Mouse (Mus musculus) limb, embryonic 14.5 days (tissue): Measurements from ENCODE around the gene Rsad2. TPM values are rescaled to one million over a fixed set of nuclear protein-coding genes. Genes with fewer than 3 reads are reported as not detected.
A peak's percentile ranks its signal among the peaks of the same experiment; 100 is the strongest.

Experiments
- ATAC-seq: fragments of 200-750 bp; cut with Nextera tagmentation; 2 replicates; pipeline ENCODE4 v1.8.0; 2017; ENCODE audit warnings: low read depth, moderate number of reproducible peaks, moderate TSS enrichment; ENCODE audit not compliant: low FRiP score
- DNase-seq: peaks from one replicate; pipeline ENCODE4 v3.0.0-alpha.2; 2015; ENCODE audit warnings: low spot score
- H3K27ac ChIP-seq: fragments of 300-500 bp; sonication (generic); replicated peaks from 2 replicates; pipeline ENCODE4 v1.5.1; 2014; ENCODE audit warnings: low read depth, mild to moderate bottlenecking, low read length, moderate library complexity, mixed read lengths
- H3K27me3 ChIP-seq: fragments of 300-500 bp; sonication (generic); 2 replicates; pipeline ENCODE4 v1.6.1; 2014; ENCODE audit warnings: low read length, mixed read lengths; ENCODE audit not compliant: control insufficient read depth, insufficient read depth
- H3K36me3 ChIP-seq: fragments of 300-500 bp; sonication (generic); 2 replicates; pipeline ENCODE4 v1.6.1; 2014; ENCODE audit warnings: mild to moderate bottlenecking, low read length, moderate library complexity, mixed read lengths; ENCODE audit not compliant: control insufficient read depth, insufficient read depth
- H3K4me1 ChIP-seq: fragments of 300-500 bp; sonication (generic); 2 replicates; pipeline ENCODE4 v1.6.1; 2014; ENCODE audit warnings: antibody characterized with exemption, low read length, mixed read lengths; ENCODE audit not compliant: control insufficient read depth, insufficient read depth
- H3K4me2 ChIP-seq: fragments of 300-500 bp; sonication (generic); replicated peaks from 2 replicates; pipeline ENCODE4 v1.6.1; 2014; ENCODE audit warnings: low read depth, mild to moderate bottlenecking, low read length, moderate library complexity; ENCODE audit not compliant: severe bottlenecking
- H3K4me3 ChIP-seq: fragments of 300-500 bp; sonication (generic); replicated peaks from 2 replicates; pipeline ENCODE4 v1.5.1; 2014; ENCODE audit warnings: low read length
- H3K9ac ChIP-seq: fragments of 300-500 bp; sonication (generic); 2 replicates; pipeline ENCODE4 v1.6.1; 2014; ENCODE audit warnings: mild to moderate bottlenecking, low read depth, low read length, moderate library complexity; ENCODE audit not compliant: severe bottlenecking
- H3K9me3 ChIP-seq: fragments of 300-500 bp; sonication (generic); 2 replicates; pipeline ENCODE4 v1.6.1; 2016; ENCODE audit warnings: low read length; ENCODE audit not compliant: control insufficient read depth
- POLR2A ChIP-seq: fragments of 200-500 bp; IDR thresholded peaks from 2 replicates; pipeline ENCODE4 v1.8.0; 2012; ENCODE audit warnings: inconsistent platforms, mild to moderate bottlenecking, moderate library complexity, borderline replicate concordance; ENCODE audit not compliant: insufficient read depth, insufficient read length; ENCODE audit errors: extremely low read depth
- WGBS: fragments of 180-500 bp; shearing (Covaris S2); extraction: QIAGEN DNeasy Blood & Tissue Kit; methylation state at CpG from one replicate; pipeline ENCODE4 v1.1.7; 2014; 5-methylcytosine and 5-hydroxymethylcytosine counted together
- polyA plus RNA-seq, 2 experiments: library from polyadenylated mRNA; depleted of rRNA in 1 of 2; stranded (reverse) in 1 of 2; unstranded in 1 of 2; fragments of >200 nt; fragmentation: Nextera tagmentation in 1 of 2; extraction: Ambion mirVana in 1 of 2; gene quantifications; 2 replicates each; pipeline versions ENCODE4 v1.2.1 to v1.2.3; 2012 to 2014

Rsad2 gene
- polyA plus RNA-seq, 2 experiments, result 0.55 to 0.66 TPM

DNA sequence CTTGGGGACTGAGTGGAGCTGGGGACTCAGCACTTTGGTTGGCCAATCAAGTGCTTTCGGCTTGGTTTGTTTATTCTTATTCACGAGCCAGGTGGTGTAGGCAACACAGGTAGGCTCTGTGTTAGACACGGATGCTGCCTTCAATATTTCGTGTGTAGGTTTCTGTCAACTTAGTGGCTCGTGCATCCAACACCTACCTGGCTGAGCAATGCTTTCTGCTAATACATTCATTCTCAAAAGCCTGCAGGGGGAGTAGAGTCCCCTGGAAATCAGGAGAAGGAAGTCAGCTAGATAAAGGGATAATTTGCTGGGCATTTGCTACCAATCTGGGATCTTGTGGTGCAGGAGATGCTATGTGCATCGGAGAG lies 13.8 kb upstream of the Rsad2 start:
- Histone ChIP-seq H3K4me2 (peak overlapping the region; percentile 100), H3K4me1 (peaks cover 5% of the 10 kb centered on the region; the same call in 1 of the 2 replicates), H3K27ac (no peak overlapping the region; the same call in 1 of the 2 replicates), H3K9me3 (no peaks in the 10 kb centered on the region), H3K4me3 (peak overlapping the region; percentile 63), H3K9ac (peak overlapping the region; percentile 80; the same call in 1 of the 2 replicates), H3K36me3 (no peaks in the 10 kb centered on the region), H3K27me3 (no peaks in the 10 kb centered on the region)
- TF ChIP-seq POLR2A, result no peak
- 30% methylated on average over 6 of the region's 6 CpGs for WGBS
- ATAC-seq (no peak), DNase-seq (no peak)

DNA sequence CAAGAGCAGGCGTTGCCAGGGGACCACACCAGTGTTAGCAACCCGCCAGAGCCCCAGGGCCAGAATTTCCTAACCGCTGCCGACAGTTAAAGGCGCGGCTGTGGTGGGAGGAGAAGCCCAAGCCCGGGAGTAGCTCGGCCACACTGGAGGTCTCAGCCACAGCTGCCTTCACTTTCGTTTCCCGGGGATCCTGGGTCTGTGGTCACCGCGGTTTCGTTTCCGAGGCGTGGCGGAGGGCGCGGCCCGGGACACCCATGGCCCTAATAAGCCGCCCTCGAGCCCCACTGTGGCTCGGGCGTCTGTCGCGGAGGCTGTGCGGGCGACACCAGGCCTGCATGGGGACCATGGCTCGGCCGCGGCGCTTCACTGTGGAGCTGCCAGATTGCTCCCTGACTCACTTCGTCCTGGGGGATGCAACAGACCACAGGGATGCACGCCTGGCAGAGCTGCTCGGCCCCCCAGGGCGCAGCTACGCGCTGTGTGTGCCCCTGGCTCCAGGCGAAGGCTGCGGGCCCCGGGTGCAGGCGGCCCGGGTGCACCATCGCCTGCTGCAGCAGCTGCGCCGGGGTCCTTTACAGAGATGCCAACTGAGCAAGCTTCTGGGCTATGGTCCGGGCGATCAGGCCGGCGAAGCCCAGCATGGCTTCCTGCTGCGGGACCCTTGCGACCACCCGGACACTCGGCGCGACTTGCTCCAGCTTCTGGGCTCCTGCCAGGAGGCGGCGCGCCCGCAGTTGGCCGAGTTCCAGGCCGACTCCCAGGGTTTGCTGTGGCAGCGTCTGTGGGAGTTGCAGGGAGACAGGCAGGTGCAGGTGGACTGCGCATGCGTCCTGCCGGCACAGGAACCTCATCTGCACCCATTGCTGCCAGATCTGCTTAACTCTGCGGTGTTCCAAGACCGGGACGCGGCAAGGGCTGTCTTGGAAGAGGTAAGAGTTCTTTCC lies 13.1 kb upstream of the Rsad2 start, which contains the start of gene Cmpk2:
Gene Cmpk2, plus strand, starts transcription at position 107 of the 944 bp plus-strand sequence.
- ATAC-seq (peak; percentile 75), DNase-seq (peak; percentile 69)
- H3K36me3 ChIP-seq, result no peaks in the 10 kb centered on the region
- no peaks in the 10 kb centered on the region for H3K9me3 ChIP-seq
- H3K4me3 ChIP-seq, result peak within 1 kb of the TSS; percentile 63
- peak within 1 kb of the TSS; percentile 80 for H3K9ac ChIP-seq
- H3K27me3 ChIP-seq, result no peaks in the 10 kb centered on the region
- 0 out of 2 replicates have a peak, but pooled peaks have one; percentile 36 for TF ChIP-seq POLR2A
- under 1% methylated on average over 54 of the region's 69 CpGs for WGBS
- H3K4me2 ChIP-seq, result peak within 1 kb of the TSS; percentile 100
- H3K4me1 ChIP-seq, result peaks cover 5% of the 10 kb centered on the region; the same call in 1 of the 2 replicates
- H3K27ac ChIP-seq, result peak within 1 kb of the TSS; percentile 77

- Histone ChIP-seq H3K4me2 (no peak overlapping the region), H3K4me1 (peaks cover 5% of the 10 kb centered on the region; the same call in 1 of the 2 replicates), H3K9ac (no peak overlapping the region), H3K36me3 (no peaks in the 10 kb centered on the region), H3K9me3 (no peaks in the 10 kb centered on the region), H3K4me3 (no peak overlapping the region), H3K27me3 (no peaks in the 10 kb centered on the region), H3K27ac (no peak overlapping the region)
- no peak for TF ChIP-seq POLR2A
- DNase-seq (no peak), ATAC-seq (no peak)
- 66% methylated on average over 5 of the region's 5 CpGs for WGBS
Observed at GRCm38 (mm10) chr12:26465600-26465999, 9.3 kb upstream of the Rsad2 start.

DNA sequence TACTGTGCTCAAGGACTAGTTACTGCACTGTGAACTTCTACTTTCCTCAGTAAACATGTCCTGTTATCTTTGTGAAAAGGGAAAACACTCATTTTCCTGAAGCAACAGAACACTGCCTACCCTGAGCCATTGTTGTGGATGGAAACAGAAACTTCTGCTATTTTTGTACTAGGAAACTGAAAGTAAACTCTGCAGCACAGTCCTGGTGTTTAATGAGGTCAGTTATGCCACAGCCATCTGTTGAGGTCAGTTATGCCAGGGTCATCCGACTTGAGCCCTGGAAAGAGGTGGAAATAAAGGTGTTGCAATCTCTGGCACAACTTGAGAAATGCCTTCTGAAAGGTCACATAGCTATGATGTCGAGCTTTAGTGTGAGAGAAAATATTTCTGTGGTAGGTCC lies 3.8 kb upstream of the Rsad2 start:
- no peaks in the 10 kb centered on the region for H3K36me3 ChIP-seq
- TF ChIP-seq POLR2A, result no peak
- ATAC-seq (no peak), DNase-seq (no peak)
- 51% methylated on average over 2 of the region's 2 CpGs for WGBS
- H3K4me2 ChIP-seq, result no peak overlapping the region
- H3K4me3 ChIP-seq, result no peak overlapping the region
- no peaks in the 10 kb centered on the region for H3K9me3 ChIP-seq
- peaks cover 11% of the 10 kb centered on the region; the same call in 1 of the 2 replicates for H3K4me1 ChIP-seq
- H3K27ac ChIP-seq, result no peak overlapping the region
- no peak overlapping the region for H3K9ac ChIP-seq
- H3K27me3 ChIP-seq, result no peaks in the 10 kb centered on the region

- H3K36me3 ChIP-seq, result no peaks in the 10 kb centered on the region
- no peaks in the 10 kb centered on the region for H3K27me3 ChIP-seq
- no peak for DNase-seq
- no peak for TF ChIP-seq POLR2A
- WGBS, result 40% methylated on average over 5 of the region's 5 CpGs
- no peak overlapping the region for H3K9ac ChIP-seq
- ATAC-seq, result no peak
- H3K9me3 ChIP-seq, result no peaks in the 10 kb centered on the region
- H3K4me1 ChIP-seq, result peaks cover 14% of the 10 kb centered on the region; the same call in 1 of the 2 replicates
- H3K27ac ChIP-seq, result no peak overlapping the region
- no peak overlapping the region for H3K4me2 ChIP-seq
- H3K4me3 ChIP-seq, result no peak overlapping the region
Observed at GRCm38 (mm10) chr12:26454682-26455081, 1.6 kb downstream of the Rsad2 start.
